Mouse (Mus musculus): ENCODE results near the gene Ccdc191.

The Ccdc191 gene

DNA sequence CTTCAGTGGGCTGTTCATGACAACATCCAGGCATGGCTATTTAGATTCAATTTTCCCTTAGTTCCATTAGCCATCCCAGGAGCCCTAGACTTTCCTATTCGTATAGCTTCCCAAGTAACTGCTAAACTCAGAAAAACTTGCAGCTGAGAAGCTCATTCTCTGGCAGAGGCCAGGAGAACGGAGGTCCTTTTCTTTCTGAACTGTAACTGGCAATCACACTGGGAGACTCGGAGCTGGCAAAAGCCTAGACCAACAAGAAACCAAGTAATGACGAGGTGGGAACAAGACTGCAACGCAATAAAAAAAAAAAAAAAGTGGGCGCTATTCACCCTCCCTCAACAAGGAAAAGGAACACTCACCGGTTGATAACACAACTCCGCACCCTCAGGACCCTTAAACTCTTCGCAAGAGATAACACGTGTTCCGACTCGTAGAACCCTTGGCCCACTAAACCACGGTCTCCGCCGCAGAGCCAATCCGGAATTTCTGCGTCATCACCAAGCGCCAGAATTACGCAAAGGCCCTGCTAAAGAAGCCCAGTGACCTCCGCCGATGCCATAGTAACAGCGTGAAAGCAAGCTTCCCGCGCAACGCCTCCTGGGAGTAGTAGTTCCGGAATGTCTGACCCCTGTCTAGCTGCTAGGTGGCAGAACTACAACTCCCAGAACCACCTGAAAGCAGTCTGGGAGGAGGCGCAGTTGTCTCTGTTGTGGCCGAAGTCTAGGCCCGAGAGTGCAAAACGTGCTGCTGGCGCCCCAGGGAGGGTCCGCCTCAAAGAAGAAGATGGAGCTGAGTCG is at the start of gene Ccdc191:
Gene Ccdc191, plus strand, starts transcription at position 593 of the 797 bp plus-strand sequence.
- in situ Hi-C loops (cut with MboI, MseI), result no loop called here

DNA sequence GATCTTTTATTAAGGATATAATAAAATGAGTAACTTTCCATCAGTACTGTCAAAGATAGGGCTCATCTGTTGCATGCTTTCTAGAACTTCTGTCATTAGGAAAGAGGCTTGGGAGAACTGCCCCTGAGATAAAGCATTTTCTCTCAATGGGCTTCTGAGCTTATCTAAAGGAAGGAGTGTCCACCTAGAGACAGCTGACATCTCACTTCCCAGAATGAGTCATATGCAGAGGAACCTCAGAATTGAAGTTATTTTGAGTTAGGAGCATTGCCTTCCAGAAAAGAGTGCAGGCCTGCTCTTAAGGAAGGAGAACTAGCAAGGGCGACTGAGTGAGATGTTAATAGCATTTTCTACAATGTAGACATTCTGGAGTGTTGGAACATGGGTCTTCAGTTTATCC is 48.4 kb upstream of the Ccdc191 start:
- in situ Hi-C loops (cut with MboI, MseI), result no loop called here

DNA sequence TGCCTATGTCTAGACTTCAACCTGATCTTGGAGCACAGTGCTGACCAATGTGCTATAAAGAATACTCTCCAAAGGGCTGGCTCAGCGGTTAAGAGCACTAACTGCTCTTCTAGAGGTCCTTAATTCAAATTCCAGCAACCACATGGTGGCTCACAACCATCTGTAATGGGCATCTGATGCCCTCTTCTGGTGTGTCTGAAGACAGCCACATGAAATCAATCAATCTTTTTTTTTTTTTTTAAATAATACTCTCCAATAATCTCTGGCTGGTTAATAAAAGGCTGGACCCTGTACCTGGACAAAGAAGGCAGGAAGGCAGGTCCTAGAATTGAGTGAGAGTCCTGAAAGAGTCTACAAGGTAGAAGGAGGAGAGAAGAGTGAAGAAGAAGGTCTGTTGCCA is 39.8 kb upstream of the Ccdc191 start:
- in situ Hi-C loops (cut with MboI, MseI), result no loop called here

DNA sequence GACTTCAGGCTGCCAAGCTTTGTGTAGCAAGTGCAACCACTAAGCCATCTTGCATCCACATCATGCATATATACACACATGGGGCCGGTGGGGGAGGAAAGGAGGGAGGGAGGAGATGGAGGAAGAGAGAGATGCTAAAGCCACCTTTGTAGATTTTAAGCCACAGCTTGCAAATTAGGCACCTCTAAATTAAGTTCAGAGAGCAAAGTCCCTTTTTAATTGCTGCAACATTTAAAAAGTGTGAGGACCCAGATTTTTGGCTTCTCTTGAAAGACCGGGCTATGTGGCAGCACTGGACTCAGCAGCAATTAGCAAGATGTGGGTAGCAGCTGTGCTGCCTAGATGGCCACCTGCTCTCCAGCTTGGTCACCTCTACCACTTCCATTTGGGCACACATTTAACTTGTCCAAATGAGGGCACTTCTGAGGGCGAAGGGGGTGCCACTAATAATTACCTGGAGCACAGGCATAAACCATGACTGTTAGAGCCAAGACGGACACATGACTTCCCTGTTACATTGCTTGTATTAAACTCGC is 30.6 kb upstream of the Ccdc191 start:
- in situ Hi-C loops (cut with MboI, MseI), result no loop called here

DNA sequence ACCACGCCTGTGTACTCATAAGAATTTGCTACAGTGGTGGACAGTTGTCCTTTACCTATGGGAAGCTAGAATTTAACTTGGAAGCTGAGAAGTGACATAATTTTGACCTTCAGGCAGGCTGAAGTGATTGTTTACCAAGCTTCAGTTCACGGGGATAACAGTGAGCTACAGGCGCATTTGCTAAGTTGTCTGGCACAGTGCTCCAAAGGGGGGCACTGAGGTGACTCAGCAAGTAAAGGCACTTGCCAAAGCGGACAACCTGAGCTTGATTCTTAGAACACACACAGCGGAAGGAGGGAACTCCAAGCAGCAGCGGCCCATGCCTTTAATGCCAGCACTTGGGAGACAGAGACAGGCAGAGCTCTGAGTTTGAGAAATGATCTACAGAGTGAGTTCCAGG is 29.0 kb upstream of the Ccdc191 start:
- in situ Hi-C loops (cut with MboI, MseI), result no loop called here

DNA sequence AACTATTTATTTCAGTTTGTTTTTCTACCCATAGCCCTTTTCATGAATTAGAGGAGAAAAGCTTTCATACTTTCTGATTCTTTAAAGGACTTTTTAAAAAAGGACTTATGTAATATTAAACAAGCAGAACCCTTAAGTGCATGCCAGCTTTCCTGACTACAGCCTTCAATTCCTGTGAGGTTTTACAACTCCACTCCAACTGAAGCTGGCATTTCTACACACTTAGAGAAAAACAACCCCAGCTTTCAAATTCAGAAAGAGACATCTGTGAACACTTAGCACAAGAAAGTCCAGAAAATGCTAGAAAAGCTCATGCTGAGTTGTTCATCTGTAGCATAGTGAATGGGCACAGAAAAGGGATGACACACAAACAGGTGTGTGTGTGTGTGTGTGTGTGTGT is 19.8 kb upstream of the Ccdc191 start:
- in situ Hi-C loops (cut with MboI, MseI), result no loop called here

DNA sequence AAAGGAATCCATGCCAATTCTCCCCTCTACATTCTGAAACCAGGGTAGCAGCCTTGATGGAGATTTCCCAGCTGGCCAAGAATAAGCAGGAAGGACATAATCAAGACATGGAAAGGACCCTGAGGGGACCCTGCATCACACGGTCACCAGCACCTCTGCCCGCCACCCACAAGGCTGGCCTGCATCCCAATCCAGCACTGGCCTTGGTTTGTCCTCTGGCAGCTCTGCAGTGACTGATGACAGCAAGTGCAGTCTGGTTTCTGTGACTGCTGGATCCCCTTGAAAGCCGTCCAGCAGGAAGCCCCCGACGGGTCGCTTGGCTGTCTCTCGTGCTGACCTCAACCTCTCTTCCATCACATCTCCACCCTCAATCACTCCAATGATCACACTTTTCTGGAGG is 18.2 kb upstream of the Ccdc191 start:
- in situ Hi-C loops (cut with MboI, MseI), result no loop called here

DNA sequence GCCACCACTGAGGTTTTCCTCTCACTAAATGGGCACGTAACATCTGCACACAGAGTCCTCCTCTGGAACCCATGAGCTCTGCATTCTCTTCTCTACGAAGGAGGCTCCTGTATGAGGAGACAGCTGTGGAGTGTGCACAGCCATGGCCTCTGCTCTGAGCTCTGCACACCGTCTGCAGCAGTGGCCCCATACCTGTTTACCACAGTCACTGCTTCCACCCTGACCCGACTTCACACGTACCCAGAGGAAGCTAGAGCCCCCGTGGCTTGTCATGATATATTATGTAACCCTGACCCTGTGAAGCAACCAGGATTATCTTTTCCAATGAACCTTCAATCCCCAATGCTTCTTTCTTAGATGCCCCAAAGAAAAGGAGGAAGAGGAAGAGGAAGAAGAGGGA is 9.8 kb upstream of the Ccdc191 start:
- in situ Hi-C loops (cut with MboI, MseI), result no loop called here

DNA sequence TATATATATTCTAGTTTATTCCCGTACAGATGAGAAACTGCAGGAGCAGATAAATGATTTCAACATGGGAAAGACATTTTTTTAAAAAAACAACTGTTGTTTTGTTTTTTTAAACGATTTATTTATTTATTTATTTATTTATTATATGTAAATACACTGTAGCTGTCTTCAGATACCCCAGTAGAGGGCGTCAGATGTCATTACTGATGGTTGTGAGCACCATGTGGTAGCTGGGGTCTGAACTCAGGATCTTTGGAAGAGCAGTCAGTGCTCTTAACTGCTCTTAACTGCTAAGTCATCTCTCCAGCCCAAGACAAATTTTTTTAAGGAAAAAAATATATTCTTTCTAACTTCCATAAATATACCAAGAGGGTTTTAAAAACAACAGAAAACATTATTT is 8.0 kb upstream of the Ccdc191 start:
- in situ Hi-C loops (cut with MboI, MseI), result no loop called here

DNA sequence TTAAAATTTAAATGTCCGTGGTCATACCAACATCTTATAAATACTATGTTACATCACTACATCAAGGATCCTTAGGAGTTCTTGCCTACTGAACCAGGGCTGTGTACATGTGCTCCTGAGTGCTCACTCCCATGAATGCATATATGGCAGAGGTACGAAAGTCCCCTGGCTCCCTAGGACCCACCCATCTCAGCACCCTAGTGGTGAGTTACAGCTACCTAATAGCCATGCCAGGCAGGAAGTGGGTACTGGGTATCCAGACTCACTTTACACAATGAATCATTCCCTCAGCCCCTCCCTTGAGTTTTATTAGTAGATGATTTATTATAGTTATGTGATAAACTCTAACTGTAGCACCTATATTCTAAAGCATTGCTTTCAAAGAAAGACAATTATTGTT is 7.3 kb upstream of the Ccdc191 start:
- in situ Hi-C loops (cut with MboI, MseI), result no loop called here

DNA sequence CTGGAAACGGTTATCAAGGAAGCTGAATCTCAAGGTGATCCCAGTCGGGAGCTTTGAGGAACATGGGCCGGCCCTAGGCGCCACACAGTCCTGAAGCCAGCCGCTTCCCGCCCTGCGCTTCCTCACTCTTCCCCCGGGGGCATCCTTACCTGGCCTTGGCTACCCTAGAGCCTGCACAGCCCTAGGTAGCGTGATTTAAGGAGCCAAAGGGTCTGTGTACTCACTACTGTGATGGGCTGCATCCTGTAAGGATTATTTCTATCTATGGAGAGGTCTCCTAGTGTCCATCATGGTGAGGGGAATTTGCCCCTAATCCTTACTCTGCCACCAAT is 371 bp downstream of the Ccdc191 start:
- in situ Hi-C loops (cut with MboI, MseI), result no loop called here

DNA sequence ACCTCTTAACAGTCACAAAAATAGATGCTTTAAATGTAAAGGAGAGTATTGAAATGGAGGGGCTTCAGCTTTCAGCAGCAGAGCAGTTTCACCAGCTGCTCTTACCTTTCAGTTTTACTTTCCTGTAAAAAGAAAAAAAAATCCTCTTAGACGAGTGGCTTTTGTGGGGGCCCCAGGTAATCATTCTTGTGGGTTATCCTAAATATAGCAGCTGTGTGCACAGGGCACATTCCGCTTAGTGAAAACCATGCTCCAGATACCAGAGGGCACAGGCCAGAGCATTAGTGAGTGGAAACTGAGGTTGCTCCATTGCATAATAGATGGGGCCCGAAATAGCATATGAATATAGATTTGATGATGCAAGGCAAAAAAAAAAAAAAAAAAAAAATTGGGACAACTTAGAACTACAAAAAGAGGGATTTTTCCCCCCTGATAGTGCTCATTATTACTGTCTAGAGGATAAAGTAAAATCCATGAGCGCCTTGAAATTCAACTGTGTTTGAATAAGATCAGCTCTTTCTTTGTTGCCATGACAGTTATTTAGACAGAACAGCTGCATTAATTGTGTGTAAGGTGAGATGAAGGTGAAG is 1.2 kb downstream of the Ccdc191 start:
- in situ Hi-C loops (cut with MboI, MseI), result no loop called here

DNA sequence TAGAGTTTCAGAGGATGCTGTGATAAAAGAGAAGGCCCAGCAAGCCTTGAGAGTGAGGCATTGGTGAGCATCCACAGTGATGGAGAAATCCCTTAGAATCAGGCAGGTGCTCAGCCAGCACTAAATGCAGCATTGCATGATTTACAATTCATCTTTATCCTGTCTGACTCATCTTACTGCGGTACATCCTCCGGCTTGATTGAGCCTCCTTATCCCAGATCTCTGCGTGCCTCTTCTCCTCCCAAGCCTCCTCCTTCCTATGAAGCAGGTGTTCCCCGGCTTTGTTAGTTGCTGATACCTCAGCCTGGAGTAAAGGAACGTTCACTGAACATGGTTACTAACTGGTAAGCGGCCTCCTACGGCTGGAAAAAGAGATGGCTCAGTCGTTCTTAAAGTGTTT is 4.9 kb downstream of the Ccdc191 start:
- in situ Hi-C loops (cut with MboI, MseI), result no loop called here

DNA sequence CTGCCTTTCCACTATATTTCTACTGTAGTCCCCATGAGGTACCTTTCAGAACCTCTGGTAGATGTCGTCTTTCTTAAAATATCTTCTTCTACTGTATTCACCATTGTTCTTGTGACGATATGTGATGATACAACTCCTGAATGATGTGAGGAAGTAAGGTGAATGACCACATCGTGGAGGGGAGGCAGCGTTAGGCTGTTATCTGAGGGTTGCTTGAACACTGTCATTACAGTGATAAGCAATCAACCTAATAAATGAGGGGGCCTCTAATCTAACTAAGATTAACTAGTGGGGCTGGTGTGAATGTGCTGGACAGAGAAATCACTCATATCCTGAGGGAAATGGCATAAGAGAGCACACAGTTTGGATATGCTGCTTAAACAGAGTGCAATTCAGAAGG is 10.5 kb downstream of the Ccdc191 start:
- in situ Hi-C loops (cut with MboI, MseI), result no loop called here

DNA sequence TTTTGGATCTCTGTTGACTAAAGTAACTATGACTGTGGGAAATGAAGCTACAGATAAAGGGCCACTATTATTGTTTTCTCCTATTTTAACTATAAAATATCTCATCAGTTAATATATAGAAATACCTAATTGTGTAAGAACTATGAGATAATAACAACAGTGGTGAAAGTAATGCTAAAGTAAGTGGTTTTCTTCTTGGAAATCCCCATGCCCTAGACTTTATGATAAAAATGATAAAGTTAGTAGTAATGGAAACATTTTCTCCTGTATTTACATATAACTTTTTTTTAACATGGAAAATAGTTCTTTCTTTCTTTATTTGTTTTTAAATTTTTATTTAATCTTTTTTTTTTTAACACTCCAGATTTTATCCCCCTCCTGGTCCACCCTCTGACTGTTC is 11.0 kb downstream of the Ccdc191 start:
- in situ Hi-C loops (cut with MboI, MseI), result no loop called here

DNA sequence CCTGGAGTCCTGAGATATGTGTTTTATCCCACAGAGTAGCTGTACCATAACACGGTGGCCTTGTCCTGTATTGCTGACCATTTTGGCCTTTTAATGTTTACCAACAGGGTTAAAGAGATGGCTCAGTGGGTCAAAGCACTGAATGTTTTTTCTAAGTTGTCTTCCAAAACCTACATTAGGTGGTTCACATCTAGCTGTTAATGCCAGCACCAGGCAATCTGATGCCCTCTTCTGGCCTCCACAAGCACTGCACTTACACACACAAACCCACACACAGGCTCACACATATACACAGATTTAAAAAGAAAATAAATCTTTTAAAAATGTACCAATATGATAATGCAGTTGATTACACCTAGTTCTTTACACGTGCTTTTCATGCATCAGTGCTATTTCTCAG is 19.3 kb downstream of the Ccdc191 start:
- in situ Hi-C loops (cut with MboI, MseI), result no loop called here

DNA sequence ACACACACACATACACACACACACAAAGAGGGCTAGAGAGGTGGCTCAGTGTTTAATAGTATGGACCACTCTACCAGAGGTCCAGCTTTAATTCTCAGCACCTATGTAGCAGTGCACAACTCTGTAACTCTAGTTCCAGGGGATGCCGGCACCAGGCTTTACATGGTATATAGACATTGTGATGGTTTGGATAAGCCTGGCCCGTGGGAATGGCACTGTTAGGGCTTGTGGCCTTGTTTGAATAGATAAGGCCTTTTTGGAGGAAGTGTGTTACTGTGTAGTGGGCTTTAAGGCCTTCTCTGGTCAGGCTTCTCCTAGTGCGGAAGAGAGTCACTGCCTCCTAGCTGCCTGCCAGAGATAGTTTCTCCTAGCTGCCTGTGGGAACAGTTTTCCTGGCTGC is 29.3 kb downstream of the Ccdc191 start:
- in situ Hi-C loops (cut with MboI, MseI), result no loop called here

DNA sequence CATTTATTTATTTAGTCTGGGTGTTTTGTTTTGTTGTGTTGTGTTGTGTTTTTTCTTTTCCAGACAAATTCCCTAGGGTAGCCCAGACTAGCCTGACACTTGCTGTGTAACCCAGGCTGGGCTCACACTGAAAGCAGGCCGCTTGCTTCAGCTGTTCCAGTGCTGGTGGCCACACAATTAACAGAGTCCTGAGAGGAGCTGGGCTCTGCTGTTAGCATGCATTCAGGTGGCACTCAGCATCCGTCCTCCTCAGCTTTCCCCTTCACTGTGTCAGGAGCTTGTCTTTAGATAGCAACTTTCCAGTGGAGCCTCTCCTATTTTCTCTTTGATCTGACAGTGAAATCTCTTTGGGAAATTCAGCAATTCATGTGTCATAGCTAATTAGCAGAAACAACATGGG is 32.4 kb downstream of the Ccdc191 start:
- in situ Hi-C loops (cut with MboI, MseI), result no loop called here

DNA sequence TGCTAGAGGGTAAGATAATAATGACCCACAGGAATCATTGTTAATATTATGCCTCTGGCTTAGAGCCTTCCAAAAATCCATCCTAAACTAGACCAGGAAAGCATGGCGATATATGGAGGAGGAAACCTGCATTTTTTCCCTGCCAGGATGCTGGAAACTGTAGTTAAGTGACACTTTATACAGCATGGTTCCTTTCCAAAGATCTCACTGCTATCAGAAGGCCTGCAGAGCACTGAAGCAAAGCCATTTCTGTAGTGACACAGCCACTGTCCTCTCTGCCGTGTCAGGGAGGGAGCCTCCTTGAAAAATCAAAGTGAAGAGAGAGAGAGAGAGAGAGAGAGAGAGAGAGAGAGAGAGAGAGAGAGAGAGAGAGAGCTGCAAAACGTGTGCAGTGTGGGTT is 33.0 kb downstream of the Ccdc191 start:
- in situ Hi-C loops (cut with MboI, MseI), result no loop called here

DNA sequence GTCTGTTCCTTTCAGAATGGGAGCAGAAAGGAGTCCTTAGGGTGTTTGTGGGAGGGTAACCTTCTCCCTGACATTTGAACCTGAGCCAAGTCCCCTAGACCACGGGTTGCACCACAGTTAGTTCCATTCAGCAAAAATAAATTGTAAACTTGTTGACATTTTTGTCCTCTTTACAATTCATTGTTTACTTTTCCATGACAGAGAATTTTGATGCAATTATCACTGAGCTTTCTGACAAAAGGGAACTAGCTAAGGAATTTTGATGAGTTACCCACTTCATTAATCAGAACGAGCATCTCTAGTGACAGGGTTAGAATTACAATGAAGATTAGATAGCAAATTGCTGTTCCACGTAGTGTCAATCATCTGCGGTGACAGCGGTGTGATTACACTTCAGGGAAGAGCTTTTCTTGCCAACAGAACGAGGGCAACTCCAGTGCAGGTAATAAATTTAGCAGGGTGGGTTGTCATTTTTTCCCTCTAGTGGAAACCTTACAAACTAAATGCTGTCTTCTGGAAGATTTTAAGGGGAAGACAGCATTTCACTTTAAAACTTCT is 35.5 kb downstream of the Ccdc191 start:
- in situ Hi-C loops (cut with MboI, MseI), result no loop called here

DNA sequence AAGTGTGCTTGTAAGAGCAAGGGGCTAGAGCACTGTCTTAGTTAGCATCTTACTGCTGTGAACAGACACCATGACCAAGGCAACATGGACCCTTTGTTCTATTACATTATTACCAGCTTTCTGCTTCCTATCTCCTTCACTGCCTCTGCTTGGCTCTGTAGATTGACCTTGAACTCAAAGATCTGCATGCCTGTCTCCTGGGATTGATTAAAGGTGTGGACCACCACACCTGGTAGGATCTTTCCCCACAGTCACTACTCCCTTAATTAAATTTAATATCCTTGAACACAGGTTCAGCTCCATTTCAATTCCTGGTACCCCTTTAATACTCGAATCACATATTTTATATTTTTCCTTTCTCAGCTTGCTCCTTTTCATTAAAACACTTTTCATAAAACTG is 36.2 kb downstream of the Ccdc191 start:
- in situ Hi-C loops (cut with MboI, MseI), result no loop called here

DNA sequence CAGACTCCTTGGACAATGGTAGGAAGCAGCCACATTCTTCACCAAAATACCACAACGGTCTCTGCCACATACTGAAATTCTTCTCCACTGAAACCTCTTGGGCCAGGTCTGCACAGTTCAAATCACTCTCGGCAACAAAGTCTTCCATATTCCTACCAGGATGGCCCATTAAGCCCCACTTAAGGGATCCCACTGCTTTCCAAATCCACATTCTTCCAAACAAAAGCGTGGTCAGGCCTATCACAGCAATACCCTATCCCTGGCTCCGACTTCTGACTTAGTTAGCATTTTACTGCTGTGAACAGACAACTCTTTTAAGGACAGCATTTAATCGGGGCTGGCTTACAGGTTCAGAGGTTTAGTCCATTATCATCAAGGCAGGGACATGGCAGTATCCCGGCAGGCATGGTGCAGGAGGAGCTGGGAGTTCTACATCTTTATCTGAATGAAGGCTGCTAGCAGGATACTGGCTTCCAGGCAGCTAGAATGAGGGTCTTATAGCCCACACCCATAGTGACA is 36.8 kb downstream of the Ccdc191 start, which contains the start of gene Qtrt2:
Gene Qtrt2, minus strand, starts transcription at position 469 of the 519 bp plus-strand sequence.
- in situ Hi-C loops (cut with MboI, MseI), result no loop called here

DNA sequence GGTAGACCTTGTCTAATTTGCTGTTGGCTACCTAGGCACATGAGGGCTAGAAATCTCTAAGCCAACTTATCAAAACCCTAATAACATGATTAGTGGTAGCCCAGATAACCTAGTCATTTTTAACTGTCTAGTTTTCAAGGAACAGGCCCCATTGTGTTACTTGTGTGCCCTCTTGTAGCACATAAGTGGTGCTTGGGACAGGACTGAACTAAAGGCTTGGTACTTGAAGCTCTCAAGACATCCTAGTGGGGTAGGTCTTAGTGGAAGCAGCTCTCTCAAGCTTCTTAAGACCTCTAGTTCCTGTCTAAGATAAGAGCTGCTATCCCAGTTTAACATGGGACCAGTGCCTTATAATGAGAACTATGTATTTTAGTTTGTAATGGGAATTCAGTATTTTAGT is 41.0 kb downstream of the Ccdc191 start:
- in situ Hi-C loops (cut with MboI, MseI), result no loop called here
